Mouse (Mus musculus) myocyte (in vitro differentiated cells): ENCODE measurements at regions not wholly inside any gene's neighbourhood (a gene's known extent, or its start where the extent isn't known, plus 50 kb on each side); places are given as distances from the start of the nearest gene placed in this dataset.

Source experiments
- H3K27me3 ChIP-seq: one replicate; pipeline ENCODE4 v1.6.1; 2011; ENCODE audit not compliant: control insufficient read depth, insufficient read depth, insufficient read length
- H3K36me3 ChIP-seq: one replicate; pipeline ENCODE4 v1.6.1; 2011; ENCODE audit not compliant: control insufficient read depth, insufficient read depth
- H3K4me2 ChIP-seq: one replicate; pipeline ENCODE4 v1.6.1; 2011; ENCODE audit warnings: low read depth, control low read depth
- H3K4me3 ChIP-seq: one replicate; pipeline ENCODE4 v1.5.1; 2011; ENCODE audit warnings: mild to moderate bottlenecking, control low read depth, moderate library complexity
- H3K79me2 ChIP-seq: one replicate; pipeline ENCODE4 v1.6.1; 2011; ENCODE audit not compliant: control insufficient read depth, insufficient read depth
- H3ac ChIP-seq: one replicate; pipeline ENCODE4 v1.6.1; 2011; ENCODE audit not compliant: control insufficient read depth, insufficient read length
- CEBPB ChIP-seq: IDR thresholded peaks from 2 replicates; pipeline ENCODE4 v1.6.1; 2011; ENCODE audit warnings: mild to moderate bottlenecking, moderate library complexity; ENCODE audit not compliant: poor library complexity, insufficient read depth, severe bottlenecking
- E2F4 ChIP-seq: IDR thresholded peaks from one replicate; pipeline ENCODE4 v1.6.1; 2011; ENCODE audit warnings: mild to moderate bottlenecking, control low read depth, moderate library complexity; ENCODE audit not compliant: insufficient read depth
- MAX ChIP-seq: IDR thresholded peaks from one replicate; pipeline ENCODE4 v1.6.1; 2011; ENCODE audit warnings: low read depth, mild to moderate bottlenecking, control low read depth
- MYOD1 ChIP-seq, 3 experiments: IDR thresholded peaks; one replicate each; pipeline ENCODE4 v1.6.1; 2011; ENCODE audit warnings: control low read depth in 2 of 3, low read depth in 2 of 3, mild to moderate bottlenecking in 2 of 3, moderate library complexity in 1 of 3; ENCODE audit not compliant: insufficient read length in 2 of 3, control insufficient read depth in 1 of 3
- MYOG ChIP-seq, 3 experiments: IDR thresholded peaks; one replicate each; pipeline ENCODE4 v1.6.1; 2011; ENCODE audit warnings: control low read depth in 2 of 3, low read depth in 2 of 3, mild to moderate bottlenecking in 2 of 3; ENCODE audit not compliant: insufficient read length in 2 of 3, control insufficient read depth in 1 of 3, insufficient read depth in 1 of 3
- POLR2A ChIP-seq: IDR thresholded peaks from one replicate; pipeline ENCODE4 v1.6.1; 2011; ENCODE audit warnings: low read depth, mild to moderate bottlenecking, control low read depth, moderate library complexity; ENCODE audit not compliant: insufficient read length
- POLR2AphosphoS2 ChIP-seq: IDR thresholded peaks from one replicate; pipeline ENCODE4 v1.6.1; 2011; ENCODE audit warnings: low read depth, control low read depth; ENCODE audit not compliant: insufficient read length
- REST ChIP-seq: IDR thresholded peaks from one replicate; pipeline ENCODE4 v1.6.1; 2011; ENCODE audit warnings: mild to moderate bottlenecking, control low read depth, moderate library complexity; ENCODE audit not compliant: insufficient read depth, insufficient read length
- SRF ChIP-seq: IDR thresholded peaks from one replicate; pipeline ENCODE4 v1.6.1; 2011; ENCODE audit warnings: low read depth; ENCODE audit not compliant: control insufficient read depth, insufficient read length
- TCF12 ChIP-seq: IDR thresholded peaks from one replicate; pipeline ENCODE4 v1.6.1; 2011; ENCODE audit warnings: mild to moderate bottlenecking, control low read depth; ENCODE audit not compliant: poor library complexity, insufficient read depth, severe bottlenecking
- TCF3 ChIP-seq: IDR thresholded peaks from one replicate; pipeline ENCODE4 v1.6.1; 2011; ENCODE audit warnings: low read depth, control low read depth; ENCODE audit not compliant: insufficient read length
- USF1 ChIP-seq: IDR thresholded peaks from one replicate; pipeline ENCODE4 v1.6.1; 2011; ENCODE audit warnings: low read depth, mild to moderate bottlenecking, control low read depth, moderate library complexity

GRCm38 (mm10) chr12:25549735-25550134 is 452.8 kb upstream of the Id2 start:
- Histone ChIP-seq H3K4me3 (no peak overlapping the region), H3K79me2 (no peaks in the 10 kb centered on the region), H3K4me2 (no peak overlapping the region), H3ac (no peak overlapping the region), H3K36me3 (no peaks in the 10 kb centered on the region), H3K27me3 (no peaks in the 10 kb centered on the region)
- no peak for TF ChIP-seq E2F4
- TF ChIP-seq MYOG (IDR thresholded peaks at IDR 0.05; ENCODE audit: control insufficient read depth in 1 of 3, insufficient read depth in 1 of 3, insufficient read length in 2 of 3, low read depth in 2 of 3): no peak
- no peak for TF ChIP-seq TCF3
- TF ChIP-seq MYOD1 (IDR thresholded peaks at IDR 0.05; ENCODE audit: control insufficient read depth in 1 of 3, insufficient read length in 2 of 3, low read depth in 2 of 3): no peak
- TF ChIP-seq POLR2A: no peak
- TF ChIP-seq USF1: no peak
- no peak for TF ChIP-seq CEBPB
- no peak for TF ChIP-seq TCF12
- no peak for TF ChIP-seq REST
- TF ChIP-seq POLR2AphosphoS2: no peak
- no peak for TF ChIP-seq MAX
- no peak for TF ChIP-seq SRF

GRCm38 (mm10) chr12:25544253-25544652 is 447.3 kb upstream of the Id2 start:
- H3K4me3 ChIP-seq: no peak overlapping the region
- no peak overlapping the region for H3ac ChIP-seq
- no peak overlapping the region for H3K4me2 ChIP-seq
- TF ChIP-seq REST (no peak), CEBPB (no peak), MYOG (IDR thresholded peaks at IDR 0.05; ENCODE audit: control insufficient read depth in 1 of 3, insufficient read depth in 1 of 3, insufficient read length in 2 of 3, low read depth in 2 of 3) (no peak), MYOD1 (IDR thresholded peaks at IDR 0.05; ENCODE audit: control insufficient read depth in 1 of 3, insufficient read length in 2 of 3, low read depth in 2 of 3) (no peak), TCF3 (no peak), MAX (no peak), E2F4 (no peak), SRF (no peak), TCF12 (no peak), POLR2A (no peak), USF1 (no peak)
- H3K27me3 ChIP-seq: no peaks in the 10 kb centered on the region
- no peaks in the 10 kb centered on the region for H3K79me2 ChIP-seq
- no peaks in the 10 kb centered on the region for H3K36me3 ChIP-seq

- Histone ChIP-seq H3ac (no peak overlapping the region), H3K4me2 (no peak overlapping the region), H3K4me3 (no peak overlapping the region), H3K36me3 (no peaks in the 10 kb centered on the region), H3K27me3 (no peaks in the 10 kb centered on the region), H3K79me2 (no peaks in the 10 kb centered on the region)
- TF ChIP-seq E2F4 (no peak), MYOG (IDR thresholded peaks at IDR 0.05; ENCODE audit: control insufficient read depth in 1 of 3, insufficient read depth in 1 of 3, insufficient read length in 2 of 3, low read depth in 2 of 3) (no peak), REST (no peak), POLR2A (no peak), USF1 (no peak), MYOD1 (IDR thresholded peaks at IDR 0.05; ENCODE audit: control insufficient read depth in 1 of 3, insufficient read length in 2 of 3, low read depth in 2 of 3) (no peak)
Measured at GRCm38 (mm10) chr12:25534620-25534950, 437.6 kb upstream of the Id2 start.

- H3K27me3 ChIP-seq: no peaks in the 10 kb centered on the region
- no peak overlapping the region for H3K4me2 ChIP-seq
- H3K36me3 ChIP-seq: no peaks in the 10 kb centered on the region
- no peak overlapping the region for H3ac ChIP-seq
- TF ChIP-seq CEBPB (no peak), E2F4 (no peak), MYOD1 (IDR thresholded peaks at IDR 0.05; ENCODE audit: control insufficient read depth in 1 of 3, insufficient read length in 2 of 3, low read depth in 2 of 3) (no peak), POLR2AphosphoS2 (no peak), TCF12 (no peak), MYOG (IDR thresholded peaks at IDR 0.05; ENCODE audit: control insufficient read depth in 1 of 3, insufficient read depth in 1 of 3, insufficient read length in 2 of 3, low read depth in 2 of 3) (no peak), MAX (no peak), REST (no peak), SRF (no peak), USF1 (no peak), POLR2A (no peak), TCF3 (no peak)
- no peak overlapping the region for H3K4me3 ChIP-seq
- no peaks in the 10 kb centered on the region for H3K79me2 ChIP-seq
Measured at GRCm38 (mm10) chr12:25533709-25534619, 437.0 kb upstream of the Id2 start.

GRCm38 (mm10) chr12:25530483-25530882 is 433.5 kb upstream of the Id2 start:
- Histone ChIP-seq H3K27me3 (no peaks in the 10 kb centered on the region), H3ac (no peak overlapping the region), H3K36me3 (no peaks in the 10 kb centered on the region), H3K79me2 (no peaks in the 10 kb centered on the region), H3K4me2 (no peak overlapping the region), H3K4me3 (no peak overlapping the region)
- TF ChIP-seq CEBPB: no peak
- TF ChIP-seq TCF12: no peak
- TF ChIP-seq MYOD1 (IDR thresholded peaks at IDR 0.05; ENCODE audit: control insufficient read depth in 1 of 3, insufficient read length in 2 of 3, low read depth in 2 of 3): no peak
- TF ChIP-seq USF1: no peak
- TF ChIP-seq MYOG (IDR thresholded peaks at IDR 0.05; ENCODE audit: control insufficient read depth in 1 of 3, insufficient read depth in 1 of 3, insufficient read length in 2 of 3, low read depth in 2 of 3): no peak
- no peak for TF ChIP-seq POLR2A
- no peak for TF ChIP-seq MAX
